Mouse (Mus musculus): Measurements from ENCODE around the gene Igf1r.

GRCm38 (mm10) chr7:68221677-68222230 lies 269.1 kb downstream of the Igf1r start:
- TF ChIP-seq CTCF (IDR thresholded peaks at IDR 0.05; ENCODE audit: low read depth) (no peak), EP300 (optimal IDR thresholded peaks at IDR 0.05) (no peak)
